Mouse (Mus musculus) NIH3T3 (cell line): Measurements from ENCODE around the gene Vwa8.

Source experiments
- DNase-seq: peaks from one replicate; pipeline ENCODE4 v3.0.0-alpha.2; 2012; ENCODE audit warnings: low read depth

Vwa8 gene

DNA sequence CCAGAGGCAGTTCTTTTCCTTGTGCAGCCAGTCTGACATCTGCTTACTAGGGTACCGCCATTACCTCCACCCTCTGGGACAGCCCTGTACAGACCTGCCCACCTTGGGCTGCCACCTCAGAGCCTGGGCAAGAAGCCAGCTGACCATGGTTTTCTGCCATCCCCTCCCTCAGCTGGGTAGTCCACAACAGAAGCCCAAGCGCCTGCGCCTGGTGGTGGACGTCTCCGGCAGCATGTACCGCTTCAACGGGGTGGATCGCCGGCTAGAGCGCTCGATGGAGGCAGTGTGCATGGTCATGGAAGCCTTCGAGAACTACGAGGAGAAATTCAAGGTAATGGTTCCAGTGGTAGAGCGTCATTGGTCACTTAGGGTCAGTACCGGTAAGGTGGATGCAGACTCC is 333.9 kb downstream of the Vwa8 start:
- no peak for DNase-seq

GRCm38 (mm10) chr14:79183261-79183660 is 334.4 kb downstream of the Vwa8 start:
- DNase-seq: no peak

- DNase-seq: no peak
These were observed 335.2 kb downstream of the Vwa8 start for GRCm38 (mm10) chr14:79184071-79184470.

DNA sequence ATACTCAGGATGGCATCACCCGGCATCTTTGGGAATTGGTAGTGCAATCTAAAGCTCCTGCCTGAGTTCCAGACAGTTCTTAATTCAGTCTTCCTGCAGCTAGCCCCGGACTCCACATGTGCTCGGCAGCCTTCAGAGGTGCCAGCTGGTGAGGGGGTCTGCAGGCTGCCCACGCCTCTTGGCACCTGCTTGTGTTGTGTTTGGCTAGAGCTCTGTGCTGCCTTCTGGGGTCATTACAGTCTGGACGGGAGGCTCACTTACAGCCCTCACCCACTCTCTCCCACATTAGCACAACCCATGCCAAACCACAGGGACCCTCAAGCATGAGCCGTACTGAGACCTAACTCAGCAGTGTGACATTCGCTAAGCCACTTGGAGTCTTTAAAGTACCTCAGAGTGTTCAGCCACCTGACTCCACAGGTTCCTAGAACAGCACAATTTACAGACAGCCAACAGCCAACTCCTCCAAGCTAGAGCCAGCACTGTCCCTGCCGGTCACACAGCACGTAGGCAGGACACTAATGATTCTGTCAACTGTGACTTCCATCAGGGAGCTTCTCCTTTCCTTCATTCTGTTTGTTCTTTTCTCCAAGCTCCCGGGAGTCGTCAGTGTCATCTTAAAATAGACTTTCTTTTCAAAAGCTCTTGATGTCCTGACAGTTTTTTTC is 336.3 kb downstream of the Vwa8 start:
- DNase-seq: no peak

GRCm38 (mm10) chr14:79186976-79187375 is 338.1 kb downstream of the Vwa8 start:
- no peak for DNase-seq

DNA sequence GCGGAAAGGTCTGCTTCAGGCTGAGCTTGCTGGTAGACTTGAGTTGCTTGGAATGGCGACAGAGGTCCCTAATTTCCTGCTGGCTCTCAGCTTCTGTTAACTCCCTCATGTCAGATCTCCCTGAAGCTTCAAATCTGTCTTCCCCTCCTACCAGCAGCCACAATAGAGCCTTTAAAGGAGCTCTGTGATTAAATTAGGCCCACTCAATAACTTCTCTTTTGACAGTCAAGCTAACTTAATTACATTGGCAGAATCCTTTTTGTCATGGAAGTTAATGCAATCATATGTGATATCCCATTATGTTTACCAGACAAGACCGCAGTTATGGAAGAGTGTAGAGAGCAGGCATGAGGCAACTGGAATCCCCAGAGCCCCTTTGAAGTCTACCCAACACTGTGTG is 347.9 kb downstream of the Vwa8 start:
- no peak for DNase-seq

- no peak for DNase-seq
These were observed 349.2 kb downstream of the Vwa8 start for GRCm38 (mm10) chr14:79198066-79198465.

DNA sequence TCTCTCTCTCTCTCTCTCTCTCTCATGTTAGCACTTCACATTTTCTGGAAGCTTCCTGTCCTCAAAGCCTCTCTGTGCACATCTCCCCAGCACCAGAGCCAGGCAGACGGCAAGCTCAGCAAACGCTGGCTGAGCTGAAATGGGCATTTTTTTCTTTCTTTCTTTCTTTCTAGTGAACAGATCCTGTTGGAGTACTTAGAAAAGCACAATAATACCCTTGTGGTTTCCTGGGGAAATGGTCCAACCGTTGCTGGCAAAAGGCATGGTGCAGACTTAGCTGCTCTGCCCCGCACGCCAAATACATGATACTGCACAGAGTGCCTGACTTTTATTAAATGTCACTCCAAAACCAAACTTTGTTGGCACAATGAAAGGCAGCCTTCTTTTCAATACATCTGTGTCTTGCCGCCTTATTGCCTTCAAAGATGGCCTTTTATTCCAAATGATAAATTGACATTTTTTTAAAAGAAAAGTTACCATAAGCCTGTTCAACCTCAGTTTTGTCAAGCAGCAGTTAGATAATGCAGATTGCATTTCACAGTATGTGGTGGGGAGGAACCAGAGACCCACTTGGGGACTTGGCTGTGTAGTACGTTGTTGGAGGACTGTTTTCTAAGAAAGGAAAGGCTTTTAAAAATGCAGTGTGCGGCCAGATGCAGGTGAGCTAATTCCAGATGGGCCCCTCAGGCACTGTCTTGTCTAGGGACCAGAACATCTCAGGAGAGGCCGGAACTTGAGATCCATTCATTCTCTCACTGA is 351.5 kb downstream of the Vwa8 start:
- DNase-seq: peak; percentile 52

DNA sequence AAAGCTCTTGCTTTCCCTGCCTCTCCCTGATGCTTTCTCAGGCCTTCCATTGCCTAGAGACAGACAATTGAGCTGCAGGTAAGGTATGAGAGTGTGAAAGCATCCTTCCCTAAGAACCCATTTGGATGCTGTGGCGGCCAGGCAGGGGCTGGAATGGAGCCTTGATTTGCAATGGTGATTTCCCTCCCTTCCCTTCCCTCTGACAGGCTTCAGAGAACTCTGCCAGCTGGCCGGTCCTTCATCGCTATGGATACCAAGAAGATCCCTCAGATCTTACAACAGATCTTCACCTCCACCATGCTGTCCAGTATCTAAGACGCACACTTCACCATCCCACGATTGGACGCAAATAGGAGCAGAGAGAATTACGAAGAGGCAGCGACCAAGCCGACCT is 352.0 kb downstream of the Vwa8 start:
- DNase-seq: no peak

- no peak for DNase-seq
These were observed 354.0 kb downstream of the Vwa8 start for GRCm38 (mm10) chr14:79202722-79203362.

DNA sequence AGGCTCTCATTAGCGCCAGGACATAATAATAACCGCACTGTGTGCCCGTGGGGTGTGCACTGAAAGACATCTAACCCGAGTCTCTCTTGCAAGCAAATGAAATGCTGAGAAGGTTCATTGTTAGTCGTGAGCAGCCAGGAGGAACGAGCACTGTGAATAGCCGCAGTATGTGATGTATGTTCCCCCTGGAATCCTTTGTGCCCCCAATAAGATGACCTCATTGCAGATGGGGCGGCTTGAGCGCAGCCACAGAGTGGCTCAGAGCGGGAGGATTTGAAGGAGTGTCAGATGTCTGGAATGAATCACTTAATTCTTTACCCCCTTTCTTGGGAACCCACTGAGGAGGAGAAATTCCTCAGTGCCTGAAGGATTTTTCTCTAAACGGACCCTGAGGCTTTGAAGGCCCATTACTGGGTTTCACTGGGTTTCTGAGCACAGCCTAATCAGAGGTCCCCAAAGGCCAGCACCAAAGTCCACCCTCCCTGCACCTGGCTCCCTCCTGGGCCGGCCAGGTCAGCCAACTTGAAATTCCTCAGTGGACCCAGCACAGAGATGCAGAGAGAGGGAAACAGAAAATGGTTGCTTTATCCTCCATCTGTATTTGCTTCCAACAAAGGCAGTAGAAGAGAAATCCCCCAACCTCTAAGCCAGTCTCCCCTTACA is 354.8 kb downstream of the Vwa8 start:
- DNase-seq: peak; percentile 75

DNA sequence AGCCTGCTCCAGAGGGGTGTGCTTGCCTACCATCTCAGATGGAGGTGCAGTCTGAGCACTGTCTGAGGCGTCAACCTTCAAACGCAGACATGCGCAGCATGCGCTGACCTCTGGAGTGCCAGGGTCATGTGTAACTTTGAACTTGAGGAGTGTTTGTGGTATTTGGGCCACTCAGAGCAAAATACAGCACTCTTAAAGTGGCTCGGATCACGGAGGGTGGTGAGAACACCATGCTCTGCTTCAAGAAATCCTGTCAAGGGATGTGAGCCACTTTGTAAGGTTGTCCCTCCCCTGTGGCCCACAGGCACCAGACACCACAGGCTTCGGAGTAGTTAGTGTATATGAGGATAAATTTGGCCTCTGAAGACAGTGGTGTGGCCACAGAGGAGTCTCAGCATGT is 356.0 kb downstream of the Vwa8 start:
- DNase-seq: no peak

GRCm38 (mm10) chr14:79206210-79206609 is 357.4 kb downstream of the Vwa8 start:
- DNase-seq: peak; percentile 71

- no peak for DNase-seq
These were observed 359.6 kb downstream of the Vwa8 start for GRCm38 (mm10) chr14:79208468-79208867.

- DNase-seq: no peak
These were observed 361.0 kb downstream of the Vwa8 start for GRCm38 (mm10) chr14:79209813-79210212.

DNA sequence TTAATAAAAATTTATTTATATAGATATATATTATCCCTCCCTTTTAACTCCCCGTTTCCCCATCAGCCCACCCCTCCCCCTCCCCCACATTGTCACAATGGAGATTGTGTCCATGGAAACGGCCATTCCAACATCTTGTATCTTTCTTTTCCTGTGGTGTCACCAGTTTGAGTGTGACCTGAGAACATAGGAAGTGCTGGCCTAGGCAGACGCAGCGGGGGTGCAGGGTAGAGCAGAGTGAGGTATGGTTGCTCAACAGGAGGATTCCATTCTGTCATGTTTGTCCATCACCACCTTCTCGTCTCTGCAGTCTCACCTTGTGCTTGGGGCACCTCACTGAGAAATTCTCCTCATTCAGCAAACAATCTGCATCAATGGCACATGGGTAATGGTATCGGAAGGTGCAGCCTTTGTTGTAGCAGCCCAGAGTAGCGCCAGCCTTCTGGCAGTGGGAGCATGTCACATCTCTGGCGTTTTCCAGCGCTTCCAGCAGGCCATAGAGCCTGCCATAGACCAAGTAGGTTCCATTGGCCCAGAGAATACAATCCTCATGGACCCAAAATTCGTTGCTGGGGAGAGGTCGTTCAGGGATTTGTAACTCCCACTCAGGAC is 363.6 kb downstream of the Vwa8 start:
- no peak for DNase-seq

GRCm38 (mm10) chr14:79214129-79214528 is 365.3 kb downstream of the Vwa8 start:
- no peak for DNase-seq

GRCm38 (mm10) chr14:79214660-79215249 is 365.9 kb downstream of the Vwa8 start:
- DNase-seq: no peak

- peak; percentile 69 for DNase-seq
These were observed 367.5 kb downstream of the Vwa8 start for GRCm38 (mm10) chr14:79216366-79216765.

GRCm38 (mm10) chr14:79223431-79224036 is 374.7 kb downstream of the Vwa8 start:
- no peak for DNase-seq

DNA sequence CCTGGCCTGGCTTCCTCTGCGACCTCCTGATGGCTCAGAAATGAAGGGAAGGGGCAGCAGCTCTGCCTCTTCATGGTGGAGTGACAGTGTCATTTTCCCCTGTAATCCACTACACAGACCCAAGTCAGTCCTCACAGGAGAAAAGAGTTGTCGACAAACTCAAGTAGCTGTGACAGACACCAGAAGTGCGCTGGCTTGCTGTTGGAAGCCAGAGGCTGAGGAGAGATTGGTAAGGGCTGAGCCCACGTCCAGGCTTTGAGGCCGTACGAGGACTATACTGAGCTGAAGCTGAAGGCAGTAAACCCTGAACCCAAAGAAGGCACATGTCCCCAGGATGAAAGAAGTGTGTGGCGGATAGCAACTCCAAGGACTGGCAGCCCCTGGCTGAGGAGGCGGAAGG is 376.6 kb downstream of the Vwa8 start:
- no peak for DNase-seq
